Mouse (Mus musculus) heart, postnatal 0 days (tissue): Measurements from ENCODE around the gene Trat1.

Source experiments
- CTCF ChIP-seq: IDR thresholded peaks from 2 replicates; pipeline ENCODE4 v1.5.1; 2016; ENCODE audit warnings: antibody characterized with exemption, control low read depth, low read depth
- EP300 ChIP-seq: IDR thresholded peaks from 2 replicates; pipeline ENCODE4 v1.6.1; 2016; ENCODE audit warnings: antibody characterized with exemption, low read depth

- TF ChIP-seq CTCF = no peak
- no peak for TF ChIP-seq EP300
Observed at GRCm38 (mm10) chr16:48745011-48745410, 26.8 kb downstream of the Trat1 start.
